Mouse (Mus musculus) layer of hippocampus, postnatal 10 days (tissue): ENCODE data around the gene Lkaaear1. TPM values are rescaled to one million over a fixed set of nuclear protein-coding genes. Genes with fewer than 3 reads are reported as not detected.
A peak's percentile ranks its signal among the peaks of the same experiment; 100 is the strongest.

Experiments
- DNase-seq, 2 experiments: peaks; one replicate each; pipeline ENCODE4 v3.0.0; 2021; ENCODE audit warnings: low spot score in 2 of 2
- total RNA-seq, 2 experiments: library from RNA; stranded (reverse); gene quantifications; 2 replicates each; pipeline ENCODE4 v1.2.3; 2021

The Lkaaear1 gene
- total RNA-seq, 2 experiments from 2014 or later: not detected

- DNase-seq: peak in 1 of 2 experiments; percentile 14
Observed at GRCm38 (mm10) chr2:181684713-181685112, 13.5 kb downstream of the Lkaaear1 start.

GRCm38 (mm10) chr2:181683381-181683780, 14.9 kb downstream of the Lkaaear1 start:
- peak in 1 of 2 experiments; percentile 10 for DNase-seq

- no peak for DNase-seq
Observed at GRCm38 (mm10) chr2:181681978-181682377, 16.3 kb downstream of the Lkaaear1 start.

GRCm38 (mm10) chr2:181680716-181681117, 17.5 kb downstream of the Lkaaear1 start:
- no peak for DNase-seq

- peak; percentile 71 to 77 for DNase-seq
Observed at GRCm38 (mm10) chr2:181679951-181680715, 18.1 kb downstream of the Lkaaear1 start, which contains the start of gene Tcea2. TSS of gene Tcea2 (plus strand) at chr2:181680310.

GRCm38 (mm10) chr2:181678780-181679179, 19.5 kb downstream of the Lkaaear1 start:
- peak; percentile 75 to 86 for DNase-seq

- DNase-seq: no peak
Observed at GRCm38 (mm10) chr2:181677755-181678098, 20.5 kb downstream of the Lkaaear1 start.

GRCm38 (mm10) chr2:181677096-181677754, 21.0 kb downstream of the Lkaaear1 start:
- DNase-seq: no peak

- peak in 1 of 2 experiments; percentile 54 for DNase-seq
Observed at GRCm38 (mm10) chr2:181676424-181676823, 21.8 kb downstream of the Lkaaear1 start.

GRCm38 (mm10) chr2:181675454-181675853, 22.8 kb downstream of the Lkaaear1 start:
- peak in 1 of 2 experiments; percentile 69 for DNase-seq

- DNase-seq: no peak
Observed at GRCm38 (mm10) chr2:181674934-181675333, 23.3 kb downstream of the Lkaaear1 start.

GRCm38 (mm10) chr2:181673501-181673900, 24.7 kb downstream of the Lkaaear1 start:
- no peak for DNase-seq

GRCm38 (mm10) chr2:181671984-181672383, 26.3 kb downstream of the Lkaaear1 start:
- no peak for DNase-seq

GRCm38 (mm10) chr2:181671326-181671725, 26.9 kb downstream of the Lkaaear1 start, which contains the start of gene Sox18:
TSS of gene Sox18 (minus strand) at chr2:181671640.
- no peak for DNase-seq

- no peak for DNase-seq
Observed at GRCm38 (mm10) chr2:181670913-181671311, 27.3 kb downstream of the Lkaaear1 start.

GRCm38 (mm10) chr2:181670285-181670912, 27.8 kb downstream of the Lkaaear1 start:
- DNase-seq: no peak

GRCm38 (mm10) chr2:181663298-181663630, 35.0 kb downstream of the Lkaaear1 start:
- DNase-seq: no peak

- DNase-seq: no peak
Observed at GRCm38 (mm10) chr2:181662620-181663297, 35.5 kb downstream of the Lkaaear1 start.

GRCm38 (mm10) chr2:181659609-181660055, 38.6 kb downstream of the Lkaaear1 start:
- DNase-seq: peak; percentile 88 to 89

- DNase-seq: peak in 1 of 2 experiments; percentile 62
Observed at GRCm38 (mm10) chr2:181658930-181659555, 39.2 kb downstream of the Lkaaear1 start.

- DNase-seq: no peak
Observed at GRCm38 (mm10) chr2:181658528-181658927, 39.7 kb downstream of the Lkaaear1 start.
